ENCODE assay signal across 24 mouse cellular contexts in genomic region chr2:58158107-58158506, GRCm38 (mm10). TPM values are rescaled to one million over a fixed set of nuclear protein-coding genes. Genes with fewer than 3 reads are reported as not detected.
A peak's percentile ranks its signal among the peaks of the same experiment; 100 is the strongest.
DNase-seq lines count a peak whose midpoint lies in the region; ATAC-seq and TF ChIP-seq lines count a peak whose summit lies in the region.
"Had no signal": no experiment of that assay in that cellular context is flagged by ENCODE, and none has a peak within 500 bp of the region (broad histone marks: within the 10 kb centered on the region; RNA-seq: fewer than 3 reads in every experiment).

No protein-coding gene starts in this region.

- no peaks in the 10 kb centered on the region for H3K9me3 ChIP-seq in liver, embryonic 14.5 days (ENCODE audit: control insufficient read depth, low read length)
- H3K9me3 ChIP-seq: embryonic facial prominence, embryonic 10.5 days; forebrain, embryonic 12.5 days; heart, embryonic 15.5 days; hindbrain, embryonic 10.5 days; limb, embryonic 13.5 days; lung, embryonic 15.5 days; midbrain, embryonic 15.5 days; neural tube, embryonic 15.5 days had no signal

- no peak overlapping the region for H3K27ac ChIP-seq in liver, embryonic 14.5 days
- peak overlapping the region; percentile 31; the same call in 1 of the 2 replicates for H3K27ac ChIP-seq in brown adipose tissue, adult 24 weeks (replicated peaks; ENCODE audit: low read depth, low read length)
- H3K27ac ChIP-seq in small intestine, adult 2 months (ENCODE audit: insufficient read depth, low read depth, low read length) = peak overlapping the region; percentile 43
- H3K27ac ChIP-seq: embryonic facial prominence, embryonic 10.5 days; forebrain, embryonic 12.5 days; heart, adult 2 months; heart, embryonic 15.5 days; hindbrain, embryonic 10.5 days; limb, embryonic 13.5 days; lung, embryonic 15.5 days; midbrain, embryonic 15.5 days; neural tube, embryonic 15.5 days had no signal

- no peak for TF ChIP-seq CTCF in liver, embryonic 14.5 days (IDR thresholded peaks at IDR 0.05; ENCODE audit: low read depth)
- TF ChIP-seq CTCF in small intestine, adult 2 months (IDR thresholded peaks at IDR 0.05; ENCODE audit: extremely low read depth, insufficient read length, insufficient replicate concordance, low read depth, low read length) = no peak

- H3K27me3 ChIP-seq in liver, embryonic 14.5 days (ENCODE audit: control insufficient read depth, insufficient read depth, low read length) = no peaks in the 10 kb centered on the region
- H3K27me3 ChIP-seq in small intestine, adult 2 months (ENCODE audit: control insufficient read depth, insufficient read depth, low read length) = no peaks in the 10 kb centered on the region
- H3K27me3 ChIP-seq: forebrain, embryonic 12.5 days; heart, embryonic 15.5 days; limb, embryonic 13.5 days; lung, embryonic 15.5 days; midbrain, embryonic 15.5 days; neural tube, embryonic 15.5 days had no signal

- DNase-seq in liver, embryonic 14.5 days (ENCODE audit: low read depth in 3 of 3, low spot score in 3 of 3) = no peak
- no peak for DNase-seq in liver
- peak; percentile 45 for DNase-seq in thymus, postnatal 25 days
- no peak for DNase-seq in thymus, postnatal 10 days (ENCODE audit: low spot score in 2 of 2)
- DNase-seq in Muller cell, postnatal 12 days (ENCODE audit: inconsistent ontology term) = no peak
- DNase-seq in cerebellum, adult 18-20 months = no peak
- DNase-seq: adrenal gland, postnatal 25 days; cerebellum, adult 2 months; gastrocnemius, postnatal 14 days; heart, adult 2 months; kidney, adult 18-20 months; kidney, postnatal 10 days; right cerebral cortex, postnatal 14 days had no signal

- H3K9ac ChIP-seq in liver, embryonic 14.5 days (replicated peaks) = no peak overlapping the region
- H3K9ac ChIP-seq: forebrain, embryonic 12.5 days; heart, embryonic 15.5 days; limb, embryonic 13.5 days; lung, embryonic 15.5 days; midbrain, embryonic 15.5 days; neural tube, embryonic 15.5 days had no signal

- 63% methylated on average over 2 of the region's 2 CpGs for WGBS in liver, embryonic 14.5 days (ENCODE audit: insufficient replicate concordance)
- WGBS in small intestine, adult 2 months = 73% methylated on average over 2 of the region's 2 CpGs

- no peak for TF ChIP-seq POLR2A in small intestine, adult 2 months (IDR thresholded peaks at IDR 0.05; ENCODE audit: low read depth, low read length)

- H3K4me3 ChIP-seq in liver, embryonic 14.5 days (ENCODE audit: insufficient read depth in 1 of 2, low read depth in 2 of 2, low read length in 2 of 2) = no peak overlapping the region
- peak overlapping the region; percentile 6 for H3K4me3 ChIP-seq in brown adipose tissue, adult 24 weeks (ENCODE audit: insufficient read depth, low read depth, low read length)
- no peak overlapping the region for H3K4me3 ChIP-seq in small intestine, adult 2 months (ENCODE audit: low read depth, low read length)
- H3K4me3 ChIP-seq: embryonic facial prominence, embryonic 10.5 days; forebrain, embryonic 12.5 days; heart, adult 2 months; heart, embryonic 15.5 days; hindbrain, embryonic 10.5 days; limb, embryonic 13.5 days; lung, embryonic 15.5 days; midbrain, embryonic 15.5 days; myocyte; neural tube, embryonic 15.5 days had no signal

- no peaks in the 10 kb centered on the region for H3K36me3 ChIP-seq in liver, embryonic 14.5 days (replicated peaks; ENCODE audit: control insufficient read depth, insufficient read depth, low read depth)
- no peaks in the 10 kb centered on the region for H3K36me3 ChIP-seq in small intestine, adult 2 months (ENCODE audit: control insufficient read depth, insufficient read depth, low read length)
- H3K36me3 ChIP-seq: embryonic facial prominence, embryonic 10.5 days; forebrain, embryonic 12.5 days; heart, embryonic 15.5 days; hindbrain, embryonic 10.5 days; limb, embryonic 13.5 days; lung, embryonic 15.5 days; midbrain, embryonic 15.5 days; neural tube, embryonic 15.5 days had no signal

- TF ChIP-seq EP300 in liver, embryonic 14.5 days (IDR thresholded peaks at IDR 0.05; ENCODE audit: low read depth) = no peak

- ATAC-seq in liver, embryonic 14.5 days (ENCODE audit: insufficient read depth) = no peak
- ATAC-seq: midbrain, embryonic 15.5 days had no signal

- H3K4me1 ChIP-seq in liver, embryonic 14.5 days (replicated peaks; ENCODE audit: control insufficient read depth in 2 of 2, insufficient read depth in 2 of 2, low read length in 1 of 2) = peaks cover 0 to 12% of the 10 kb centered on the region in 2 experiments; a peak in 2 of 4 replicates
- no peaks in the 10 kb centered on the region for H3K4me1 ChIP-seq in brown adipose tissue, adult 24 weeks (ENCODE audit: control insufficient read depth, insufficient read depth, insufficient read length, low read length)
- H3K4me1 ChIP-seq in small intestine, adult 2 months (ENCODE audit: control insufficient read depth, insufficient read depth, insufficient read length, low read length) = peaks cover 12% of the 10 kb centered on the region; the same call in 1 of the 2 replicates
- H3K4me1 ChIP-seq: forebrain, embryonic 12.5 days; lung, embryonic 15.5 days; midbrain, embryonic 15.5 days; neural tube, embryonic 15.5 days had no signal

- peak overlapping the region; percentile 14; the same call in 1 of the 2 replicates for H3K4me2 ChIP-seq in liver, embryonic 14.5 days (ENCODE audit: low read depth)
- H3K4me2 ChIP-seq: forebrain, embryonic 12.5 days; heart, embryonic 15.5 days; limb, embryonic 13.5 days; lung, embryonic 15.5 days; midbrain, embryonic 15.5 days; neural tube, embryonic 15.5 days had no signal

RNA-seq across cellular contexts. Expression of gene Cytip, which starts 37.2 kb away (rescaled TPM):
- polyA plus RNA-seq in liver, embryonic 14.5 days (2012; rRNA removed) = 0.75 and 1.4 TPM in 2 replicates
- polyA plus RNA-seq in liver, embryonic 14.5 days (2014; fragmentation: Nextera tagmentation; extraction: Ambion mirVana) = 1.8 and 2.7 TPM in 2 replicates
- polyA plus RNA-seq in brown adipose tissue, adult 24 weeks (2012; ENCODE audit: insufficient read depth, insufficient read length, missing spikeins) = 1.6 and 2.4 TPM in 2 replicates
- 5.2 and 24.2 TPM in 2 replicates for polyA plus RNA-seq in small intestine, adult 2 months (2012; rRNA removed)
